Mouse (Mus musculus): Measurements from ENCODE around the gene Shmt1.
A peak's percentile ranks its signal among the peaks of the same experiment; 100 is the strongest.
"Not testable (repeated sequence)": the region's sequence is repeated elsewhere in the genome, so short reads cannot be mapped to it uniquely, and the experiment has no call there.

Shmt1 gene

DNA sequence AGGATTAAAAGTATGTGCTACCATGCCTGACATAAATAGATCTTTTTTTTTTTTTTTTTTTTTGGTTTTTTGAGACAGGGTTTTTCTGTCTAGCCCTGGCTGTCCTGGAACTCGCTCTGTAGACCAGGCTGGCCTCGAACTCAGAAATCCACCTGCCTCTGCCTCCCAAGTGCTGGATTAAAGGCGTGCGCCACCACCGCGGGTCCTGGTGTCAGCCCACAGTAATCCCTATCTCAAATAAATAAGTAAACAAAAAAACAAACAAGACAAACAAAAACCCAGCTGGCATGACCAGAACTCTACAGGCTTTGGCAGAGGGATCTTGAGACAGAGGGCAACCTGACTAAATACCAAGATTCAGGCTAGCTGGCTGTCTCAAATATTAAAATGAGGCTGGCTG is at the start of gene Shmt1:
Shmt1 (minus strand) TSS at position 101 of the 400 bp plus-strand sequence.
- DNase-seq = not testable (repeated sequence)

DNA sequence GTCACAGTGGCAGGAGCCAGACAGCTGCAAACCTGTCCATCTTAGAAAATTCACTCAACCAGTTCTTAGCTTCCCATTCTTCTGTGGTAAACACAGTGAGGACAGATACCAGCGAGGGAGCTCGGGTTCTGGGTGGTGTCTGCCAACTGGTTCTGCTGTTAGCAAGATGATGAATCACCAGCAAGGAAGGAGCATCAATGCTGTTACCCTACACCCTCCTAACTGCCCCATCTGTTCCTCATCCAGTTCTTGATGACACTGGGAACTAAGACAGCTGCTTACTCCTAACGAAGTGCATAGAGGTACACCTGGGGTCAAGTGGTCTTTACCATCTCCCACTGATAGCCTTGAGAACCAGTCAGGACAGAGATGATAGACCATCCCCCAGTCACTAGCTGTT is 45.1 kb upstream of the Shmt1 start:
- no peak for DNase-seq

DNA sequence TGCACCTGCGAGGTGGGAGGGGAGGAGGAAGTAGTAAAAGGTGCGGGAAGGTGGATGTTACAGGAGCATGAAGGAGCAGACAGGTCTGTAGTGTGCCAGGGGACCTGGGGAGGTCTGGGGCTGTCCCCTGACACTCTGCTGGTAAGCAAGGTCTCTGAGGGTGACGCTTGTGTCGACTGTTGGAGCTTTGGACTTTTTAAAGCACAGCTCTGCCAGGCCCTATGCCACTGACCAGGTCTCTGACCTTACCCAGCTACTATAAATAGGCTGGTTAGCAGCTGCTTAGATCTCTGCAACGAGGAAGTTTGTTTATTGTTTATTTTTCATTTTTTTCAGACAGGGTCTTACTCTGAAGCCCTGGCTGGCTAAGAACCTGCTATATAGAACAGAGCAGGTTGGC is 33.9 kb upstream of the Shmt1 start:
- DNase-seq = no peak

DNA sequence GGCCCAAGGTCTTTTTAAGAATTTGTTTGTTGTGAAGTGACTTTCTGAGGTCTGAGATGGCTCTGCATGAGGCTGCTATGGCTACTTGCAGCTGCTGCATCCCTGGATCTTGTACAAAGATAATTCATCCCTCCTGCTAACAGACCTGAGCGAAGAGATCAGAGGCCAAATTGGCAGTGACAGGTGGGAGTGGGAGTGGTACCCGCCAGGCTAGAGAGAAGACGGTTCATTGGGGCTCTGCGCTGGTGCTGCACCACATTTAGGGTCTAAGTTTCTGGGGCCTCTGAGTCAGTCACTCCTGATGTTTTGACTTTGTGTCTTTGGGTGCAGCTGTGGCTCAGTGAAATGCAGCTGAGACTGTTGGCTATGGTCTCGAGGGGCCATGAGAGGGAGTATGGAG is 31.9 kb upstream of the Shmt1 start:
- no peak for DNase-seq

DNA sequence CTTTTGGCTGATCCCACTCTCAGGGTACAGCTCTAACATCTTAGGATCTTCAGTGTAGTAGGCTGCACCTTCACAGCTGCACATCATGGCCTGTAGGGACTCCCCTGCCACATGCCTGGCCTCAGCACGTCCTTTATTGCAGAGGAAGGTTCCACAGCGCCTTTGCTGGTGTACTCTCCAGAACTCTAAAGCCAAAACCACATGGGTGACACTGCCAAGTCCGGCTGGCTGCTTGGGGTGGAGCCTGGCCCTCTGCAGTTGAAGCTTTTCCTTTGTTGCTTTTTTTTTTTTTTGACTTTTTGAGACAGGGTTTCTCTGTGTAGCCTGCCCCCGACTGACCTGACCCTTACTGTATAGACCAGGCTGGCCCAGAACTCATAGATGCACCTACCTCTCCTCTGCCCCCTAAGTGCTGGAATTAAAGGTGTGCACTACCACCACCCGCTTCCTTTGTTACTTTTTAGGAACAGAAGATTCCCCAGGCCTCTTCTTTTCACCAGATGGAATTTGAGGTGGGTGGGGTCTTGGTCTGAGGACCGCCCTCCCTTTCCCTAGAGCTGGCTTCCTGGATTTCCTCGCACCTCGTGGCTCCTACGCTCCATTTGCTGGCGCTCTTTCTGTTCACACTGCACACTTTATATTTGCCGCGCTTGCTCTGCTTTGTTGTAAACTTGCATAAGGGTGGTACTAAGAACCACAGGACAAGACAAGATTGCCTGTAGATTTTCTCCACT is 30.1 kb upstream of the Shmt1 start:
- no peak for DNase-seq

DNA sequence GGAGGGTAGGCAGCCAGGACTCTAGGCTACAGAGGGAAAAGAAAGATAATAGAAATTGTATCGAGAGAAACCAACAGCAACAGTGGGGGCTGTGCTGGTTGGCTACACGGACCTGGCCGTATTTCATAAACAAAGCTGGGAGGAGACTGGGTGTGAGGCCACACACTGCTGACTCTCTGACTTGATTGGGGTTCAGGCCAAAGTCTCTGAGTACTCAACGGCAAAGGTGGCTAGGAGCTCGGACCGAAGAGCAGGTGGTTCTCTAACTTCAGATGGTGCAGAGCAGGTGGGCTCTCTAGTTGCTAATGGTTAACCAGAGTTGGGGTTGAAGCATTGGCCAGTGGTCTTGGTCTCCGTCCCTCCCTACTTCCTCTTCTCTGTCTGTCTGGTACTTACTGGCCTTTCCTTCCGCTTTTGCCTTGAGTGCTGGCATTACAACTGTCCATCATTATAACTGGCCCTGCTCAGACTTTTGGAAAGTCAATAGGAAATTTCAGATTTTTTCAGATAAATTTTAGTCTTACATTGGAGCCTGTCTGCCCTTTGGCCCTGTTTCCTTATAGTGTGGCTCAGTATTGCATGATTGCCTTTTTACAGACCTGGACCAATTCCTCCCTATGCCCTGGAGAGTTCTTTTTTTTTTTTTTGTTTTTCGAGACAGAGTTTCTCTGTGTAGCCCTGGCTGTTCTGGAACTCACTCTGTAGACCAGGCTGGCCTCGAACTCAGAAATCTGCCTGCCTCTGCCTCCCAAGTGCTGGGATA is 26.3 kb upstream of the Shmt1 start:
- no peak for DNase-seq

DNA sequence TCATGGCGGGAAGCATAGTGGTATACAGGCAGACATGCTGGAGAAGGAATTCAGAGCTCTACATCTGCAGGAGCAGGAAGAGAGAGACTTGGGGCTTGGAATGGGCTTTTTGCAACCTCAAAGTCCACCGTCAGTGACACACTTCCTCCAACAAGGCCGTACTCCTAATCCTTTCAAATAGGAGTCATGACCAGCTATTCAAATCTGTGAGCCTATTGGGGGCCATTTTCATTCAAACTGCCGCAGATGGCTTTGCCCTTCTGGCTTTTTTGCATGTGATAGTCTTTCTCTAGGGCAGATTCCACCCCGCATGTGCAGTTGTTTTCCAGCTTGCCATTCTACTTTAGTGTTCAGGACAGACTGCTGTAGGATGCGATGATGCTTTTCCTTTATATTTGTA is 25.4 kb upstream of the Shmt1 start:
- no peak for DNase-seq

DNA sequence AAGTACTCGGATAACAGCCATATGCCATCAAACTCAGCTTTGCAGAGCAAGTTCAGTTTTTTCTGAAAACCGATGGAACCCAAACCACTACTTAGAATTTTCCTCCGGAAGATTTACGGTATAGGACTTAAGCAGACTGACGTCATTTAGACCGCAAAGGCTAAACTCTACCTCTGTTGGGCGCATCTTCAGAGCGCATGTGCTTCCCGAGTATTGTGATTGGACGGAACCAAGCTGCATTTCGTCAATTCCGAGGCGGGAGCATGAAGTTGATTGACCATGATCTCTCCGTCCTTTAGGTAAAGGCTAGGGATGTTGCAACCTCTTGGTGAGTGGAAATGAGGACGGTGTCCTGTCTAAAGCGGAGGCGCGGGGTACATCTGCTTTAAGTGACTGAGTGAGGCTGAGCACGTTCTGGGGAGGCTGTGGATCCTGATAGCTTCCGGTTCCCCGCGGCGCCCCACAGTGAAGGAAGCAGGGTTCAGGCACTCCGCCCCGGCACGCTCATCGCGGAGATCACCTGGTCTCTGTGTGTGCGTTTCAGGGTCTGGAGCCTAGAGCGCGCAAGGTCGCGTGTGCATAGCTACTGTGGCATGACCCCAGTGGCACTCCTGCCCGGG is 19.0 kb upstream of the Shmt1 start, which contains the start of gene Dhrs7b:
Dhrs7b (plus strand) TSS at position 199 of the 620 bp plus-strand sequence.
- DNase-seq = peak; percentile 63

DNA sequence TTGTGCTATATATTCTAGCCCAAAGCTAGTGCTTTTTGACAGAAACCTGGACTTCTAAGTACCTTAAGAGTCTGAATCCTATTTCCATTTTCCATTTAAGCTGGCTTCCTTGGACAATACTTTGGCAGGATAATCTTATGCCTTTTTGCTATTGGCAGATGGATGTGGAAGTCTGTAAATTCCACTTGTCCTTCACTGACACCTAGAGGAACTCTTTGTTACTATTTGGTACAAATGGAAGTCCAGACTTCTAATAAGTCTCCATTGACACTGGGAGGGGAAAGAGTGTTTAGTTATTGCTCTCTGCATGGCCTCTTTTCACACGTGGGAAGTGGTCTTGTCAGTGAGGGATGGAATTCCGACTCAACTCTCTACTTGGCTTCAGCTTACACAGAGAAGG is 17.4 kb upstream of the Shmt1 start:
- no peak for DNase-seq

DNA sequence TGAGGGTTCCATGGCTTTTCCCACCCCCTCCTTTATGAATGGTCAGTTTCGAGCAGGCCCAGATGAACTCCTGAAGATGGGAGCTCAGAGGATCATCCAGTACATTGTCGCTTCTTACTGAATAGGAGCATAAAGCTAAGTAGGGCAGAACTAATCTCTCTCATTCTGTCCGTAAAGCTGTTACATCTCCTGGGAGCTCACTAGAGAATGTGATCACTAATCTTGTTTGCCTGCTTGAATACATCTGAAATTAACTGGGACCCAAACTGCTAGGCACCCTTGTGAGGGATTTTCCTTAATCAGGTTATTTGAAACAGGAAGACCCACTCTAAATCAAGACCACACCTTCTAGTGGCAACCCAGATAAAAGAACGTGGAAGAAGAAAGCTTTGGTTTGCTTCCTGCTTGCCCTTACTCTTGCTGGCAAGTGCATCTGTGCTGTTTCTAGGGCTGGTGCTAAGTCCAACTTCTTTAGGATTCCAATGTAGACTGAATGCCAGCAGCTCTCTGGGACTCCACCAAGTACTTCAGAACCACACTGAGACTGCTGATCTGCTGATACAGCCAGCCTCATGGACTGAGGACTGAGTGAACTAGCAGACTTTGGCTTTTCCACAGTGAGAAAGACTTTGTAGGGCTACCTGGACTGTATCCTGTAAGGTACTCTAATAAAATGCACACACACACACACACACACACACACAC is 15.9 kb upstream of the Shmt1 start:
- DNase-seq = no peak

DNA sequence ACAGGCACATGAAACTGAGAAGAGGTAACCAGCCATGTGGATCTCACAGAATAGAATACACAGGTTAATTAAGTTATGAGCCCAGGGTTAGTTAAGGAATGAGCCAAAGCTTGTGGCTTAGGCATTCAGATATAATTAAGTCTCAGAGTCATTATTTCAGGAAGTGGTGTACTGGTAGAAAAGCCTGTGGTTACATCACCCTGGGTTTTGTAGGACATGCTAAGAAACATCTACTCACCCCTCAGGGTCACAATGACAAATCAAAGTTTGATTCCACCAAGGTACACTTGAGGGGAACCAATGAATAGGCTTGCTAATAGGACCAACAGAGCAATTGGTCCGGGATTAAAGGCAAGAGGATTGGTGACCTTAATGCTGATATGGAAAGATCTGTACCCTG is 15.2 kb upstream of the Shmt1 start:
- no peak for DNase-seq

DNA sequence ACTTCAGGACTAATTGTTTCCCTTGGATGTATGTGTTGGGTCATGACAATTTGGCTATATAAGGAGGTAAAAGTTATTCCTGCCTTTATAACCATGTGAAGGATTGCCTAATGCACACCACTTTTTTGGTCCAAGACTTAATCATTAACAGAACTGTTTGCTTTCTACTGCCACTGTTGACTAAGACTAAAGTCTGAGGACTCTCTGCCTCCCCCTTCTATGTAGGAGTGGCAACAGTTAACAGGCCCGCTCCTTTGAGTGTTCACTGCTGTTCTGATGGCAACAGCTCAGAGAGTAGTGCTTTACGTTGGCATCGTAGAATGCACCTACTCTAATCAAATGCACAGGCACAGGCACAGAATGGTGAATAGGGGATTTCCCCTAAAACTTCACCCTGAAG is 13.7 kb upstream of the Shmt1 start:
- DNase-seq = no peak

DNA sequence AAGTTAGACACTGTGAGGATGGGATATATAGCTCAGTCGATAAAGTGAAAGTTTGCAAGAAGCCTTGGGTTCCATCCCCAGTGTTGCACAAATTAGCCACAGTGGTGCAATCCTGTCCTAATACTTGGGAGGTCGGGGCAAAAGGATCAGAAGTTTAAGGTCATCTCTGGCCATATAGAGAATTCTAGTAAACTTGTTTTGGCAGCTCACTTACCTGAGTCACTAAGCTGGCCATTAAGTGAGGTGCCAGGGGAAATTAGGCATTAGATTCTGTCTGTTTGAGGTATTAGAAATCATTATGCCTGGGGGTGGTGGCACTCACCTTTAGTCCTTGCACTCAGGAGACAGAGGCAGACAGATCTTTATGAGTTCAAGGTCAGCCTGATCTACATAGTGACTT is 12.3 kb upstream of the Shmt1 start:
- DNase-seq = no peak

DNA sequence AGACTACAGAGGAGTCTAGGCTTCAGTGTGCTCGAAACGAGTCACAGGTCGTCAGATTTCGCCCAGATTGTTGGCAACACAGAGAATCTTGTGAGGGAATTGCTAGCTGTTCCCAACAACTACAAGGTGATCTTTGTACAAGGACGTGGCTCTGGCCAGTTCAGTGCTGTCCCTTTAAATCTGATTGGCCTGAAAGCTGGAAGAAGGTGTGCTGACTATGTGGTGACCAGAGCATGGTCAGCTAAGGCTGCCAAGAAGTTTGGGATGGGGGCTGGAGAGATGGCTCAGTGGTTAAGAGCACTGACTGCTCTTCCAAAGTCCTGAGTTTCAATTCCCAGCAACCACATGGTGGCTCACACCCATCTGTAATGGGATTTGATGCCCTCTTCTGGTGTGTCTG is 4.9 kb upstream of the Shmt1 start:
- DNase-seq = no peak

DNA sequence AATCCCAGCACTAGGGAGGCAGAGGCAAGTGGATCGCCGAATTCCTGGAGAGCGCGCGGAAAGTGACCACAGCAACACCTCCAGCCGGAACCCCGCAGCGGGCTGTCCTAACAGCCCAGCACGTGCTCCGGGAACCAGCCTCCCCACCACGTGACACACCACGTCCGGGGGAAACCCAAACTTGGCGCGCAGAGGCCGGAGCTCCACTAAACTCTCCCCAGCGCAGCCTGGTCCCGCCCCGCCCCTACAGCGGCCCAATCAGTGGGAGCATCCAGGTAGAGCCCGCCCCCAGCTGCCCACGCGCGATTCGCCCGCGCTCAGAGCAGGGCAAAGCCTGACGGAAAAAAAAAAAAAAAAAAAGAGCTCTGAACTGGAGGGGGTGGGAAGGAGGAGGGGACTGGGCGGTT is 461 bp downstream of the Shmt1 start:
- peak; percentile 90 for DNase-seq

DNA sequence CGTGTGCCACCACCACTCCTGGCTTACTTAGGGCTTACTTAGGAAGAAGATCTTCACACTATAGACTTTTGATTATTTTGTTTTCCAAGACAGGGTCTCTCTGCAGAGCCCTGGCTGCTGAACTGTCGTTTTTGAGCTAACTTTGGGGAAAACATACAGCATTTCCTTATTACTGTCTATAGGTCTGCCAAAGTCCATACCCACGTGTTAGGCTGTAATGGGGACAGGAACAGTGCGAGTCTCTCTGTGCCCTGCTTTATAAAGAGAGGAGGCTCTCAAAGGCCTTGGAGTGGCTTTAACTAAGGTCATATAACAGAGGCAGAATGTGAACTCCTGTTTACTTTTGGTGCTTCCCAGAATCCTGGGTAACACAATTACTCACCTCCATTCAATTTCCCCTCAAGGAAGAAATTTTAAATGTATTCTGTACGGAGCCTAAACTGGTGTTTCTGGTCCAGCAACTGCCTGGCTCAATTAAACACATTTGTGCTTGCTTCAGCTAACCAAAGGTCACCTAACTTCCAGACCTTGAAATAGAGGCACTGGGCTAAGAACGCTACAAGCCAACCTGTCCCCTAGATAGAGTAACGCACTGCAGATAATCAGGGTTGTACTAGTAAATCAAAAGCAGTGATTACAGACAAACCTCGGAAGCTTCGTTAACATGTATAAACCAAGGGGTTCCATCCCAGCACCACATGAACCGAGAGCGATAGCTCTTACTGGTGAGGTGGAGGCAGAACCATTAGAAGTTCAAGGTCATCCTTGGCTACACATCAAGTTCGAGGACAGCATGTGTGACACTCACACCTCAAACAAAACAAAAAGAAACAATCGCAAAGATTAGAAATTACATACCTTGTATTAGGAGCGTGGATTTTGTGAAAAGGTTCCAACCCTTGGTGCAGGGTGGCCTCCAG is 1.2 kb downstream of the Shmt1 start:
- no peak for DNase-seq

DNA sequence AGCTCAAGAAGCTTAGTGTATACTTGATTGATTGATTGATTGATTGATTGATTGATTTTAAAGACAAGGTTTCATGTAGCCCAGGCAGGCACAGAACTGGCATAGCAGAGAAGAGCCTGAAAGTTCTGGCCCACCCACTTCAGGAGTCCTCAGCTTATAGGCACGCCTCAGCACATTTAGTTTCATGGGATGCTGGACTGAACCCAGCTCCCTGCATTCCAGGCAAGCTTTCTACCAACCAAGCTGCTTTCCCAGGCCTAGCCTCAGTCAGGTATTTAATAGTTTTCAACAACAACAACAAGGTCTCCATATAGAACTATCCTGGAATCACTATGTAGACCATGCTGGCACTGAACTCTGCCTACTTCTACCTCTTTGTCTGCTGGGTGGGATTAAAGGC is 2.0 kb downstream of the Shmt1 start:
- DNase-seq = no peak

DNA sequence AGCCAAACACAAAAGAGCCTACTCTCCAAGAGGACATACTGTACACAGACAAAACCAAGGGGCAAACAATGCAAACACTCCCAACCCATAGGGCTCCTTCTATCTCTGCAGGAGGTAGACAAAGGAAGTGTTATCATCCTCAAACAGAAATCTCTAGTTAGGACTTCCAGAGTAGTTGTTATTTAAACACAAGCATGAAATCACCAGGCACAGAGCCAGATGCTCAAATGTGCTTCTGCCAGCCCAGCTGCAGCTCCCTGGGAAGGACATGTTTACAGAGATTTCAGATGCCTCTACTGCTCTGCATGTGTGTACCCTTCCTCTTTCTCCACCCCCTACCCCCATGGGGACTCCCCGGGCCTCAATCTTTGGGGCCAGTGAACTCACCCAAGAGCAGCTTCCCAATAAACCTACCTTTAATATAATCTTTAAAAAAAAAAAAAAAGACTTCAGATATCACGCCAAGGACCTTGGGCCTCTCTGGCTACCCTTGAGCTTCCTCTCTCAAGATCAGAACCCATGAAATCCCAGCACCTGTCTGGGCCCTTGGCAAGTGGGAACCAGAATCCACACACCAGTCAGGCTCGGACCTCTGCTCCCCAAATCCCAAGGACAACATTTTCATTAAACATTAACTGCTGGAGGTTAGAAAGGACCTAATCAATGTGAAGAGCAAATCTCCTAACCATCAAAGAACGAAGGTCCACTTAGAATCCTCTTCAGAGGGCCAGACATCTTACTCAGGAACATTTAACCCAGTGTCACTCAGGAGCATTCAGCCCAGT is 3.0 kb downstream of the Shmt1 start:
- peak; percentile 16 for DNase-seq

DNA sequence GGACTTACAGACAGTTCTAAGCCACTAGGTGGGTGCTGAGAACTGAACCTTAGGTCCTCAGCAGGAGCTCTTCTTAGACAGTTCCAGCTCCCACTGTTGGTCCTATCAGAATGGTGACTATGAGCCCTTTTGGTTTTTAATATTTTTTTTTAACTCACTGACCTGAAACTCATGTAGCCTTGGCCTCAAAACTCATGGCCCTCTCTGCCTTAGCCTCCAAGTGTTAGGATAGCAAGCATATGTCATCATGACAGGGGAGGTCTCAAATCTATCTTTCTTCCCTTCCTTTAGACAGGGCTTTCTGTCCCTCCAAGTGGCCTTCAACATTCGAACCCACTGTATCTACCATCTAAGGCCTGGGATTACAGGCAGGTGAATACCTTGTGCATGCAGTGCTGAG is 10.6 kb downstream of the Shmt1 start:
- DNase-seq = no peak

DNA sequence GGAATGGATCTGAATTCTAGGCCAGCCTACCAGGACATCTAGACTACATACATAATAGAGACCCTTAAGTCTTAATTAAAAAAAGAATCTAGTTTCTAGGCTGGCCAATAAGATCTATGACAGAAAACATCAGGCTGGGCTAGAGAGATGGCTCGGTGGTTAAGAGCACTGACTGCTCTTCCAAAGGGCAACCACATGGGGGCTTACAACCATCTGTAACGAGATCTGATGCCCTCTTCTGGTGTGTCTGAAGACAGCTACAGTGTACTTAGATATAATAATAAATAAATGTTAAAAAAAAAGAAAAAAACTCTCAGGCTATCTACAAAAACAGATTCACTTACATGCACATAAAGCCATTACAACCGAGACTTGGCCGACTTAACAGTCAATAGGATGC is 11.5 kb downstream of the Shmt1 start:
- DNase-seq = no peak

DNA sequence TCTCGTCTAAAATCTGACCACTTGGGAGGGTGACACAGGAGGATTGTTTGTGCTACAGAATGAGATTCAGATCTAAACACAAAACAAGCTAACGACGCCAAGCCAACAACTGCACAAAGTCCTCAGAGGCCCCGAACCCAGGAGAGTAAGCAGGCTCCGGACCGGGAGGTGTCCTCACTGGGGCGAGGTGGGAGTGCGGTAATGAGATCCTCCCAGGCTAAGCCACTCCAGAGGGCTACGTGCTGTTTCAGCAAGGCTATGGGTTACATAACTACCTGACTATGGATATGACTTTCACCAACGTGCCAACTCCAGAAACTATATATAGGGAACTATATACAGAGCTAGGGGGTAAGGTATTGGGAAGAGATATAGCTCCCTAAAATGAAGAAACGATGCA is 15.2 kb downstream of the Shmt1 start:
- DNase-seq = no peak

DNA sequence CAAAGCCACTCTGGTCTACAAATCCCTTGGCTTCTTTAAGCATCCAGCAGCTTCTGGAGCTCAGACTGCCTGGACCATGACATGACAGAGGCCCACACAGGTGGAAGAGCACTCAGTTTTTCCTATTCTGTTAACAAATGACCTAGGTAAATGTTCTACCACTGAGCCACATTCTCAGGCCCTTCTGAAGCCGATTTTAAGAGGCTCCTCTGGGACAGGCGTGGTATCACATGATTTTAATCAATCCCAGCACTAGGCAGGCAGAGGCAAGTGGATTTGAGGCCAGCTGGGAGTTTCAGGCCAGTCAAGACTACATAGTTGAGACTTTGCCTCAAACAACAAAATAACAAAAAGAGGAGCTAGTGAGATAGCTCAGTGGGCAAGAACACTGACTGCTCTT is 21.0 kb downstream of the Shmt1 start:
- no peak for DNase-seq
